Mouse (Mus musculus) embryo, embryonic 11 days (tissue): ENCODE data around the gene Krt73.

Experiments
- DNase-seq: peaks from one replicate; pipeline ENCODE4 v3.0.0-alpha.2; 2015

The Krt73 gene

GRCm38 (mm10) chr15:101802296-101802835 is at the start of gene Krt73:
Gene Krt73 (minus strand): TSS chr15:101802346.
- no peak for DNase-seq

DNA sequence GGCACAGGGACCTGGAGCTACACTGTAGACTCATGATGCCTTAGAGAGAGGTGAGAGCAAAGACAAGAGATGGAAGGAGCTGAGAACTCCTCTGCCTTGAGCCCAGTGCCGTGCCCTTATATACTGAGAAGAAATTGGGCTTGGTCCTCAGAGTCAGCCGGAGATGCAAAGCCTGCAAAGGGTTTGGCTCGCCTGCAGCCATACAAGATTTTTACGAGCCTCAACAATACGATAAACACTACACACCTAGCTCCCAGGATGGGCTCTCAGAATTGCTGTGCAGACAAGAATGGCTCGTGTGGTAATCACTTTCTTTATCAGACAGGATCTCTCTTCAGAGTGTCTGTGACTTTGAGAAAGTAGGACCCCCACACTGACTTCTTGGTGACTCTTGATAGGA is 48.5 kb upstream of the Krt73 start, which contains the start of gene Krt1:
Gene Krt1, minus strand, starts transcription at position 101 of the 400 bp plus-strand sequence.
- DNase-seq = no peak

- peak; percentile 70 for DNase-seq
Measured at GRCm38 (mm10) chr15:101845971-101846403, 43.8 kb upstream of the Krt73 start.

DNA sequence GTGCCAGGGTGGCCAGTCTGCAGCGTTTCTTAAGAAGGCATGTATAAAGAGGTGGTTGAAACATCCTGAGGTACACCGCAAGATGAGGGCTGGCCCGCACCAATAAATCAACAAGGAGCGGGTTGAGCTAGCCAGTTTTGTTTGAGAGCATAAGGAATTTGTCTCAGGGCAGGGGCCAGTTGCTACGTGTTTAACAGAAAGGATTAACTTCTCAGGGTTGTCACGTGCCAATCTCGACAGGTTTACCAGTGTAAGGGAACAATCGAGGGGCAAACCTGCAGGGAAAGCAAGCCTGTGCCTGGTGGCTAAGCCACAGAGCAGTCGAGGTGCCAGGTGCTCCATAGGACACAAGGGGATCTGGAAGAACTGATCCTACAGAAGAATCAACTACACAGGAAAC is 41.0 kb upstream of the Krt73 start:
- DNase-seq = no peak

- no peak for DNase-seq
Measured at GRCm38 (mm10) chr15:101834784-101835328, 32.7 kb upstream of the Krt73 start.

DNA sequence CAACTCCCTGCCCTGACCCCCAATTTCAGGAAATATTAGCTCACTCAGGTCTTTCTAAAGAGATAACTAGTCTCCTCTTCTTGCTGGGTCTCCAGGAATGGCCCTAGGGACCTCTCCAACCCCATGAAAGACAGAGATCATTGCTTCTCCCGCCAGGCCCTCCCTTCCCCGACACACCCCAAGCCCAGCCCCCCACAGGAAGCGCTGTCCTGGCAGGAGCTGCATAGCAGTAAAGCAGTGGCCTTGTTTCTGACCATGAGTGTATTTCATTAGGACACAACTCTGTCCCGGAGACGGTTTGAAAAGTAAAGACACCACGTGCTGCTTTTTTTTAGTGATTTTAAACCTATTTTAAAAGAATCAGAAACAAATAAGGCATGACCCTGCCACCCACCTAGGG is 31.0 kb upstream of the Krt73 start:
- no peak for DNase-seq

DNA sequence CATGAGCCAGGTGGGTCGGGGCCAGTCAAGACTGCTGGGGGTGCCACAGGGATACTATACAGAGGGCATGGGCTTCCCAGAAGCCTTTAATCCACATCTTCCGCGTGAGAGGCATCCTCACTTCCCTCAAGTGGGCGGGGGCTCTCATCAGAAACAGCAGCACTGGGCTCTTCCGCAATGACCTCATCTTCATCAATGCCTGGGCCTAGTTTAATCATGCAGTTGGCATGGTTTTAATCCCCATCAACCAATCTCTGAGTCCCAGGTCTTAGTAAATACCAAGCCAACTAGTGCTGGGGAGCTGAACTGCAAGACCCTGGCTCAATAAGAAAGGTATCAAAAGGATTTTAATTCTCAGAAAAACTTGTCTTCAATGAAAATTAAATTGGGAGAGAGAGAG is 27.3 kb upstream of the Krt73 start:
- no peak for DNase-seq

DNA sequence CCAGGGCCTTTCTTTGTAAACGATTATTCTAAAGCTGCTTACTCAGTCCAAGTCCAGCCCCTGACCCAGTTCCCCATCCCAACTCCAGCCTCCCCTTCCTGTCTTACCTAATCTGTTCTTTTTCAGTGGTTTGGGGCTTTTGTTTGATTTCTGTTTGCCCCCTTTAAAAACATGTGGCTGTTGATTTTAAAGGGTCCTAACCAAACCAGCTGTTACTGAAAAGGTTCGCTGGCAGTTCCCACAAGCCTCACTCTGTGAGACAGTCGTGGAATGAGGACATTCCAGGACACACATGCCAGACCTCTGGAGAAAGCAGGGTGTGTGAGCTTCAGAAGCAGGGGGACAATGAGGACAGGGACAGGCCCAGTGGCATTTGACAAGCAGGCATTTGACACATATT is 19.6 kb upstream of the Krt73 start:
- no peak for DNase-seq

GRCm38 (mm10) chr15:101817875-101818274 is 15.7 kb upstream of the Krt73 start, which contains the start of gene Krt2:
Gene Krt2 (minus strand): TSS chr15:101818169.
- DNase-seq = no peak

- DNase-seq = no peak
Measured at GRCm38 (mm10) chr15:101803052-101803822, 1.1 kb upstream of the Krt73 start.

DNA sequence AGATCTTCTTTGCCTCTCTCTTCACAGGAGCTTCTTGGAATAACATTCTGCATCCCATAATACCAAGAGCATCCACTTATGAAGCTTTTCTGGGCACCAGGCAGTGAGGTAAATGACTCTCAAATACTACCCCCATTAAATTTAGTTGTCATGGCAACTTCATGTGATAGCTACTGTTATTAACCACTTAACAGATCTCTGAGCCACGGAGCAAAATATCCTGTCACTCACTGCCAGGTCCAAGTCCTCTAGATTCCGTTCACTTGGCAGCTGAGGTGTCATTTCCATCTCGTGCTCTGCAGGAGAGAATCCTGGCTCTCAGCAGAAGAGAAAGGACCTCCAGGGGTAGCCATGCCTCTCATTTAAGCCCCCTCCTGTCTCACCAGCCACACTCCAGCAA is 11.3 kb downstream of the Krt73 start:
- DNase-seq = no peak

GRCm38 (mm10) chr15:101786360-101786759 is 15.8 kb downstream of the Krt73 start, which contains the start of gene Krt72:
Gene Krt72 (minus strand): TSS chr15:101786460.
- DNase-seq = no peak

DNA sequence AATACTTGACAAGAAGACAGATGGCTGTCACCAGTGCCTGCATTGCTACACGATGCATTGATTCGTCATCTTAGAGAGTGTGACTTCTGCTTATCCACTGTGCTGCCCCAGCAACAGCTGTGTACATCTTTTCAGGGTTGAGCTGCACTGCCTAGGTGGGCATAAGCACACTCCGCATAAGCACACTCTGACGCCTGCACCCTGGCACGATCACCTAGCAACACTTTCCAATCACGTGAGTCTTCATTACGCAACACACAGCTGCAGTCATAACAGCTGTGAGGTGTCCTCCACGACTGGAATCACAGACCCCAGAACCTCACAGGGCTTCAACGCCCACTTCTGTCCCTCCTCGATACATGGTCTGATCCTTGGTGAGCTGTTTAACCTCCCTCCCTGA is 28.7 kb downstream of the Krt73 start:
- DNase-seq = no peak

- DNase-seq = peak; percentile 83
Measured at GRCm38 (mm10) chr15:101772711-101773081, 29.4 kb downstream of the Krt73 start.

- DNase-seq = peak; percentile 50
Measured at GRCm38 (mm10) chr15:101772080-101772710, 30.0 kb downstream of the Krt73 start.

DNA sequence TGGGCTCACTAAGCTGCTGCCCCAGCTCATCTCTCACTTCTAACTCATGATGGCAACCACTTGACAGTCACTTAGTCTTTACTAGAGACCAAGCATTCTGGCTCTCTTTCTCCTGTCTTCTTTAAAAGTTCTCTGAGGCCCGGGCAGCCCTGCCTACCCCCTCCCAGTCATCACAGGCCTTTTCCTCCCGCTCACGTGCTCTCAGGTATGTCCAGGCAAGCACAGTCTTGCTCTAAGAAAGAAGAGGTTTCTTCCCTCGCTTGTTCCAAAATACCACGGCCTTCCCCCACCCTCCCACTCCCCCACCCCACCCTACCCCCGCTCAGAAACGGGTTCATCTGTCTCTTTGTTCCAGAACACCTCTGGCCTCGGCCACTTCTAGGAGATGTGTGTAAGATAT is 31.9 kb downstream of the Krt73 start:
- DNase-seq = no peak
